Mouse (Mus musculus): ENCODE results near the gene Speg.

Gene Speg

DNA sequence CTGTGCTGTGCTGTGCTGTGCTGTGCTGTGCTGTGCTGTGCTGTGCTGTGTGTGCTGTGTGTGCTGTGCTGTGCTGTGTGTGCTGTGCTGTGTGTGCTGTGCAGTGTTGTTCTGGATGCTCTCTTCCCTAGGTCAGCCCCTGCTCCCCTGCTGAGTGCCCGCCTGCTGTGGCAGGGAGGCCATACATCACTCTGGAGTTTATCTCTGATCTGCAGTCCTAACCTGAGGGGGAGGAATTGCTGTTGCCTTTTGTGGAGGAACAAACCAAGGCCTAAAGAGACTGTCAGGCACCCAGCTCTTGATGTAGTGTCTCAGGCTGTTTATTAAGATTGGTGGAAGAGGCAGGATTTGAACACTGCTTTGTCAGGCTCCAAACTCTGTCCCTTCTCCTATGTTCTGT lies 87.5 kb downstream of the Speg start:
- DNase-seq = no peak

DNA sequence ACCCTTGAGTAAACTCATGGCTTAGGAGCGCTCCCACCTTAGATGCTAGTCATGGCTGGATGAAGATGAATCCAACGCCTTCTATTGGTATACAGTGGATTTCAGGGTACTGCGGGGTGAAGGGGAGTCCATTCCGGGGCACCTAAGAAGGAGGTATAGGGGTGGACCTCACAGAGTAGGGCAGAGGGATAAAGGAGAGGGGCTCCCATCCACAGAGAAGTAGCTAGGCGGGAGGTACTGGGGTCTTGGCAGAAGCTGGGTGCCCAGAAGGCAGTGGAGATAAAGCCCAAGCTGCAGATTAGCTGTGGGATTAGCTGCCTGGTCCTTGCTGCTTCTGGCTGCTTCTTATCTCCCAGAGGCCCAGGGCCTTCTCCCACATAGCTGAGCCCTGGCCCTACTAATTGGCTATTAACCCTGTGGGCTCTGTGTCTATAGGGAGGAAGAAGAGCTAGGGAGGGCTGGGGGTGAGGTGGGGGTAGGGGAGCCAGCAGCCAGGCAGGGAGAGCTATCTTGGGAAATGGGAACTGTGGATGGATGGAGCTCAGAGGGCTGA lies 88.6 kb downstream of the Speg start:
- DNase-seq = no peak

DNA sequence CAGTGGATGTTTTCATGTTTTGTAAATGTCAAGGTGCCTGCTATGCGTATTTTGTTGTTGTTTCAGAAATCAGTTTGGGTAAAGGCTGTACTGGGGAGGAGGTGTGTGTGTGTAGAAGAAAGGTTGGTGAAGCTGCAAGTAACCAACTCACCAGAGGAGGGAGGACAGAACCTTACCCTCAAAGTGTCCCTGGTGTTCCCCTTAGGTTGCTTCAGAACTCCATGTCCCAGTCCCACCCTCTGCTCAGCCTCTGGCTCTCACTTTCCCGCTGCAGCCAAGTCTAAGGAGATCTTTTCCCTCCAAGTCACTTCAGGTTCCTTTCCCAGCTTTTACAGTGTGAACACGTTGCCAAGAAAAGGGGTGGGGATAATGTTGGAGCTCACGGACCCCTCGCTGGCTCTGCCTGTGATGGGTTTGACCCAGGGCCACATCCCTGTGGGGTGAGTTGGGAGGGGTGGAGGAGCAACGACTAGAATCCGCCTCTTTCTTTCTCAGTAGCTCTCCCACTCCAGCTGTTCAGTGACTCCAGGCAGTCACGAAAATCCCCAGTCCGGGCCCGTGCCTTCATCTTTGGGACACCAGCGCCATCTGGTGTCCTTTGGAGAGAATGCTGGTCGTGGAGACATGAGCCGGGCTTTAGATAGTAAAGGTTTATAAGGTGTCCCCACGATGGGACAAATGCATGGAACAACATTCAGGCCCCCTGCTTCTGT lies 92.3 kb downstream of the Speg start:
- peak; percentile 73 to 83 for DNase-seq

DNA sequence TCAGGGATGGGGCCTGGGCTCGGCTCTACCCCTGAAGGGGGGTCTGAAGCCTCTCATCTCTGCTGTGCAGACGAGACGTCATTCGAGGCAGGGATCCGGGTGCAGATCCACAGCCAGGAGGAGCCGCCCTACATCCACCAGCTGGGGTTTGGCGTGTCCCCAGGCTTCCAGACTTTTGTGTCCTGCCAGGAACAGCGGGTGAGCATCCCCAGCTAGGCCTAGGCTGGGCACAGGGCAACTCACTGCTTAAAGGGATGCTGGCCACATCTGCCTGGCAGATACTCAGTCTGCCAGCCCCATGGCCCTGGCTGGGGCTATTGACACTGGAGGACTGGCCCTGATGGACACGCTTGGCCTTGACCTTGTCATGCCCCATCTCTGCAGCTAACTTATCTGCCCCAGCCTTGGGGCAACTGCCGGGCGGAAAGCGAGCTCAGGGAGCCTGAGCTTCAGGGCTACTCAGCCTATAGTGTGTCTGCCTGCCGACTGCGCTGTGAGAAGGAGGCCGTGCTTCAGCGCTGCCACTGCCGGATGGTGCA lies 94.3 kb downstream of the Speg start:
- no peak for DNase-seq

DNA sequence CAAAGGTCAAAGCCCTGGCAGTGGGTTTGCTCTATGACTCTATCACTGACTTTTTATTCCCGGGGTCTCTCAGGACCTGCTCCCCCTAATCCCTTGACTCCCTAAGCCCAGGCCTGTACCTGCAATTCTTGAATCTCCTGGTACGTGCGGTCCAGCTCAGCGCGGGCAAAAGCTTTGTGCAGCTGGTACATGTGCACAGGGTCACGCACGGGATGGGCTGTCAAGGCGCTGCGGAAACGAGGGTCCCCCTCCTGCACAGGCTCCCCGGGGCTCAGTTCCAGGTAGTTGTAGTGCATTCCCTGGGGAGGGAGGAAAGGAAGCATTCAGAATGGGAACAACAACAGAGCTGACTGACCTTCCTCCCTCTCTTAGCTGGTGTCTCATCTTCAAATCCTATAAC lies 101.3 kb downstream of the Speg start:
- no peak for DNase-seq

DNA sequence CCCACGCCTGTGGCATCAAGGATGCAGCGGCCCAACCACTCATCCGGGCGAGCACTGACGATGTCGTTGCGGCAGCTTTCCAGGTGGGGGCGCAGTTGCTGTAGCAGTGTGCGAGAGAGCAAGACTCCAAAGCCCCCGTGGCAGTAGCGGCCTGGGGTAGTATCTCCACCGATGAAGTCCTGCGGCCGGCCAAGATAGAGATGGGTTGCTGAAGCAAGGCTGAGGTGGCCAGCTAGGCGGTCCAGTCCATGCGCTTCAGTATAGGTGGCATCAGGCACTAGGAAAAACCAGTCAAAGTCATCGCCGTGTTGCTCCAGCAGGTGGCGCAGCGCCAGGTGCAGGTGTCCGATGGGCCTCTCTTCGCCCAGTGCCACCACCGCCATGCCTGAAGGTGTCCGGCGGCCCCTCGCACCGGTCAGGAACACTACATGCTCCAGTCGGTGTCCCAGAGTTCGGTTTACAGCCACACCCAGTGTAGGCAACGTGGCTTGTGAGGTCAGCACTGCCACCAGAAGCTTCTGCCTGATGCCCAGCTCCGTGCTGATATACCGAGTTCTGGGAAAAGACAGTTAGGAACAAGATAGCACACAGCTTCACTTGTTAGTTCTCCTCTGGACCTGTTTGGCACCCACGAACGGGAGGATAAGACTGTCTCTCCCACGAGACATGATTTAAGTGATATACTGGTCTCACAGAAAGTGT lies 102.3 kb downstream of the Speg start:
- DNase-seq = peak; percentile 90 to 92

DNA sequence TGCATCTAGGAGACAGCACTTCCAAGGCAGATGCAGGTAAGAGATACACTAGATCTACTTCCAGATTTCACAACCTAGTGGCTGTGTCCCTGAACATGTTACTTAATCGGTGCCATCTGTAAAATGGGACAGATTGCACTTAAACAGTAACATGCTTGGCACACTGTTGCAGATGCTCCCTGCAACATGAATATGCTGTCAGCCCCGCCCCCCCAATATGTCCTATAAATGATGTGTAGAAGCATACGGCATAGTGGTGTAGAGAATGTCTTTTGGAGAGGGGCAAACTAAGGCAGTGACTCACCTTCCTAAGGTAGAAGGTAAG lies 102.8 kb downstream of the Speg start:
- DNase-seq = no peak

DNA sequence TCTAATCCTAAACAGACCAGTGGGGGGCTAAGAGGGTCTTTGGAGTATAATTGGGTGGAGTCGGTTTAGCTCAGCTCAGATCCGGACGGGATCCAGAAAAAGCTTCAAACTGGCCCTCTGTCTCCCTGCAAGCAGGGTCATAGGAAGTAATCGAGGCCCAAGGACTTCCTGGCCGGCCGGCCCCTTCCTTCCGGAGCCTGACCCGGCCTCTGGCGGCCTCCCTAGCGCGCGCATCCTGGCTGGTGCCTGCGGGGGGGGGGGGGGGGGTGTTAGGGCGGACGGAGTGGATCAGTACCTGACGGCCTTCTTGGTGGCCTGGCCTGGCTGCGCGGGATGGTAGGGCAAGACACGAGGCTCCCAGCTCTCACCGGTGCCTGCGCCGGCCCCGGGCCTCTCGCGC lies 103.4 kb downstream of the Speg start:
- DNase-seq = peak; percentile 65 to 84

DNA sequence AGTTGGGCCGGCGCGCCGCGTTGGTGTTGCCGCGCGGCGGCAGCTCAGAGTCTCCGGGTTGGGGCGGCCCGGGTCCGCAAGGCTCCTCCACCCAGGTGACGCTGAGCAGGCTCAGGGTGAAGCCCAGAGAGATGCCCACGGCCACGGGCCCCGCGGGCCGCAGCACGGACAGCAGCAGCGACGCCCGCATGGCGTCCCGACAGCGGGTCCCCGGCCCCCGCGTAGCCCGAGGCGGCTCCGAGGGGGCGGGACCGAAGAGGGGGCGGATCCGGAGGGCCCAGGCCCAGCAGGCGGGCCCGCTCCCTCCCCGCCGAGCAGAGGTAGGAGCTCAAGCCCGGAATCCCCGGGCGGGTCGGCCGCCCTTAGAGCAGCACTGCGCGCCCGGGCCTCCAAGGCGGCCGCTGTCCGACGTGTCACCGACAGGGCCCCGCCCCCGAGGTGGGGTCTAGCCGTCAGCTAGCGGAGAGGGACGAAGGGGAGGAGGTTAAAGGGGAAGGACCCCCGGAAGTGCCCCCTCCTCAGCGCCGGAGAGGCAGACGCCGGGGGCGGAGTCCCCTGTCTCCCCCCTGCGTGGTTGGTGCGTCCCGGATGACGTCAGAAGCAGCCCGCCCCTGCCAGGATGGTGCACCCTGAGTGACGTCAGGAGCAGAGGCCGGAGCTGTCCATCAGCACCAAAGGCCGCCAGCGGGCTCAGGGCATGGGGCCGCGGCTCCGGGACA lies 104.0 kb downstream of the Speg start, which contains the start of the genes Chpf and Tmem198:
TSS of gene Chpf (minus strand) at position 392 of the 719 bp plus-strand sequence.
TSS of gene Tmem198 (plus strand) at position 617 of the 719 bp plus-strand sequence.
- DNase-seq = peak; percentile 97 to 98

DNA sequence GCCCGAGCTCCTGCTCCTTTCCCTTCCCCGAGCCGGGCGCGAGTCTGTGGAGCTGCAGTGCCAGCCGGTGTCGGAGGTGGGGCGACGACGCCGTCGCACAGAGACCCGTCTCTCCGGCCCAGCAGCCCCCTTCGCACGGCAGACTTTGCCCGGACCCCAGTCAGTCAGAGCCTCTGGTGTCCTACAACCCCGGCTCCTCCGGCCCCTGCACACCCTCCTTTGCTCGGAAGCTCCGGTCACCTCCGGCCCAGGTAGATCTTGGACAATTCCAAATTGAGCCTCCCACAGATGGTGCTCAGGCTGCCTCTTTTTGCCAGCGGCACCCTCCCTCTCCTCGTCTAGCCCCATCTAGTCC lies 104.5 kb downstream of the Speg start:
- no peak for DNase-seq

DNA sequence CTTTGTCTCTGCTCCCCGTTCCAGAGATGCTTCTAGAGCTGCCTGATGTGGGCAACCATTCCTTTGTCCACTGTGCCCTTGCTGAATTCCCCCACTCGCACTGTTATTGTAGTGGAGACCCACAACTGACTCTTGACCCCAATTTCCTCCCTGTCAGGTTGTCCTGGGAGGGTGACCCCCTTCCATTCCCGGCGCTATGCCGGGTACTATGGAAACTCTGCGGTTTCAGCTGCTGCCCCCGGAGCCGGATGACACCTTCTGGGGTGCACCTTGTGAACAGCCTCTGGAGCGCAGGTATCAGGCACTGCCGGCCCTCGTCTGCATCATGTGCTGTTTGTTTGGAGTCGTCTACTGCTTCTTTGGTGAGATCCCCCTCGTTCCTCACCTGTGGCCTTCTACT lies 104.9 kb downstream of the Speg start:
- no peak for DNase-seq

DNA sequence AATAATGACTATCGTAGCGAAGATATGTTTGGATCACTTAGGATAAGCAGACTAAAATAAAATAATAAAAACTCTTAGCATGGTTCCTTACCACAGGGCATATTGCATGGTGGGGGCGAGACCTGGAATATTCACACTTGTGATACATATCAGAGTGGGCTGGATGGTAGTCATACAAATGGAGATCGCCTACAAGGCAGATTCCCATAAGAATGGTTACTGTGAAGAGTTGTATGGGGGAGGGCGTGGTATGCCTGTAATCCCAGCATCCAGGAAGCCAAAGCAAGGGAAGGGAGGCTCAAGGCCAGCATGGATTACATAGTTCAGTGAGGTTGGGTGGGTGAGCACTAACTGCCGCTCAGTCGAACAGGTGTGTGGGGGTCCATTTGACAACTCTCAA lies 105.6 kb downstream of the Speg start:
- DNase-seq = no peak

Data from kidney, postnatal 25 days (tissue).